Mouse (Mus musculus): ENCODE measurements around the gene Slit3. TPM values are rescaled to one million over a fixed set of nuclear protein-coding genes. Genes with fewer than 3 reads are reported as not detected.

Slit3 gene
- polyA plus RNA-seq, 1 experiment: 211 TPM

DNA sequence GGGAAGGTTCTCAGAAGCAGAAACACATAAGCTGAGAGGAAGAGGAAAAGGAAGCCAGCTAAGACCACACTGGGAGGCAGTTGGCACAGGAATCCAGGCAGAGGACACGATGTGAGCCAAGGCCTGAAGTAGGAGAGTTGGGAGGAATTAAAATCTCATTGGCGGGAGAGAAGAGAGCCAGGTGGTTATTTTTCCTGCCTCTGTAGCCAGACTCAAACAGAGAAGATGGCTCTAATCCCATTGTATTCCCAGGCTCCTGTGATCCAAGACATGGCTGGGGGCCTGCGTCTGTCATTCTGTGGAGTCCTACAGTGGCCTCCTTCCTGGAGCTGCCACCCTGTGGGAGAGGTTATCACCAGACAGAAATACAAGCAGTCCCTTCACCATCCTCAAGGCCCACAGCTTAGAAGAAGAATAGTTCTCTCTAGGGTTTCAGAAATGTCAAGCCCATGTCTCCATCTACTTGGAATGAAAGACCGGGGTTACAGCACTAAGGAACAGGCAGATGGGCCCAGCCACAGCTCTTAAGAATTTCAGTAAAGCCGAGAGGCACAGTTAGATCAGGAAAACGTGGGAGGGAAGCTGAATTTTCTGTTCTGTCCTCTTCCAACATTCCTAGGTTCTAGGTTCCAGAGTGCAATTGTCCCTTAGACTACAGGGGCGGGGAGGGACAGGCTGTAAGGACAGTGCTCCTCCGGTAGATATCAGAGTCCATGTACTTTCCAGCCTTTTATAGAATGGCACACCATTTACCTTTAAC is 183.4 kb downstream of the Slit3 start:
- Histone ChIP-seq H3K4me1 (ENCODE audit: control insufficient read depth, insufficient read depth, low read length) (peaks cover 4% of the 10 kb centered on the region; the same call in 1 of the 2 replicates), H3K4me3 (ENCODE audit: insufficient read depth, low read length) (no peak overlapping the region), H3K27ac (ENCODE audit: insufficient read depth, low read length) (no peak overlapping the region)
- no peak for TF ChIP-seq POLR2A (IDR thresholded peaks at IDR 0.05; ENCODE audit: low read depth, low read length)
- TF ChIP-seq CTCF (IDR thresholded peaks at IDR 0.05; ENCODE audit: borderline replicate concordance, insufficient read depth, low read length): no peak

DNA sequence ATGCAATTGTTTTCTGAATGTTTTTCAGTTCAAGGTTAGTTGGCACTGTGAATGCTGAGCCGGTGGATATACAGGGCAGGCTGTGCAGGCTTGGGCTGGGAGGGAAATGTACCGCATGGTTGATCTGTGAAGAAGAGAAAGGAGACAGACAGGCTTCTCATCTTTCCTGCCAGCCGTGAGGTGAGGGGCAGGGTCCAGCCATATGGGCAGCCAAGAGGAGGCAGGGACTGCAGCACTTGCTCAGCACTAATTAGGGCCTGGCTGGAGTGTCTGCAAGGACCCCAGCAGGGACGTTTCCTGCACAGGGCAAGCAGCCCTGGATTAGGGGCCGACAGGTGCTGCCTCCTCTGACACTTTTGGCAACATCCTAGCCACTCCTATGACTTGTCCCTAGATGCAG is 184.1 kb downstream of the Slit3 start:
- TF ChIP-seq POLR2A (IDR thresholded peaks at IDR 0.05; ENCODE audit: low read depth, low read length): no peak
- TF ChIP-seq CTCF (IDR thresholded peaks at IDR 0.05; ENCODE audit: borderline replicate concordance, insufficient read depth, low read length): no peak
- Histone ChIP-seq H3K27ac (ENCODE audit: insufficient read depth, low read length) (no peak overlapping the region), H3K4me3 (ENCODE audit: insufficient read depth, low read length) (no peak overlapping the region), H3K4me1 (ENCODE audit: control insufficient read depth, insufficient read depth, low read length) (no peaks in the 10 kb centered on the region; the same call in 1 of the 2 replicates)

DNA sequence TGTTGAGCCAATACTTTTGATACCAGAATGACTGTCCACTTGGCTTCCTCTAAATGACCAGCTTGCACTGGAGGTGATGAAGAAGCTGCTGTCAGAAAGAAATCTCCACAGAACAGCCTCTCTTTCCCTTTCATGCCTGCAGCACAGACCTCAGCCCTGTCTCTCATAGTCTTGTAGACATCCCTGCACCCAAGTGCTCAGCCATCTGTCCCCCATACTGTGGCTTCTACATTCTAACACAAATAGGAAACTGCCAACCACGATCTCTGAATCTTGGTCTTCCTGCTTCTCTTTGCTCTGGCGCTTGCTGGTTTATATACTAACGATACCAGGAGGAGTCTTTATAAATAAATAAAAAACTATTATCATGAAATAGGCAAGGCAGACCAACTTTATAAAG is 184.9 kb downstream of the Slit3 start:
- H3K27ac ChIP-seq (ENCODE audit: insufficient read depth, low read length): no peak overlapping the region
- no peaks in the 10 kb centered on the region; the same call in 1 of the 2 replicates for H3K4me1 ChIP-seq (ENCODE audit: control insufficient read depth, insufficient read depth, low read length)
- H3K4me3 ChIP-seq (ENCODE audit: insufficient read depth, low read length): no peak overlapping the region
- TF ChIP-seq POLR2A (IDR thresholded peaks at IDR 0.05; ENCODE audit: low read depth, low read length): no peak
- no peak for TF ChIP-seq CTCF (IDR thresholded peaks at IDR 0.05; ENCODE audit: borderline replicate concordance, insufficient read depth, low read length)

DNA sequence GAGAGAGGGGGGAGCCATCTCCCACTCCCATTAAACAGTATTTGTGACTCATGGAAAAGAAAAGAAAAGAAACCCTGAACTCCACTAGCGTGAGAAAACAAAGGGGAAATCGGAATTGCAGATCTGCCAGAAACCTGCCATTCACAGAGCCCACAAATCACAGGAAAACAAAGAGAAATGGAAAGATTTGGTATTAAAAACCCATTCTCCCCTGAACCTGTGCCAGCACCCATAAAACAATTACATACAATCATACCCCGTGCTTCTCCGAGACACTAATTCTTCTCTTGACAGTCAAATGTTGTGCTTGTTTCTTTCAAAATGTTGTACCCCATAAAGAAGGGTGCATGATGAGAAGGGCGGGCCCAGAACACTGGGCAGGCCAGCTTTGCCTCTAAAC is 185.9 kb downstream of the Slit3 start:
- Histone ChIP-seq H3K4me3 (ENCODE audit: insufficient read depth, low read length) (no peak overlapping the region), H3K27ac (ENCODE audit: insufficient read depth, low read length) (peak overlapping the region; percentile 14; the same call in 1 of the 2 replicates), H3K4me1 (ENCODE audit: control insufficient read depth, insufficient read depth, low read length) (no peaks in the 10 kb centered on the region; the same call in 1 of the 2 replicates)
- TF ChIP-seq POLR2A (IDR thresholded peaks at IDR 0.05; ENCODE audit: low read depth, low read length): no peak
- TF ChIP-seq CTCF (IDR thresholded peaks at IDR 0.05; ENCODE audit: borderline replicate concordance, insufficient read depth, low read length): no peak

DNA sequence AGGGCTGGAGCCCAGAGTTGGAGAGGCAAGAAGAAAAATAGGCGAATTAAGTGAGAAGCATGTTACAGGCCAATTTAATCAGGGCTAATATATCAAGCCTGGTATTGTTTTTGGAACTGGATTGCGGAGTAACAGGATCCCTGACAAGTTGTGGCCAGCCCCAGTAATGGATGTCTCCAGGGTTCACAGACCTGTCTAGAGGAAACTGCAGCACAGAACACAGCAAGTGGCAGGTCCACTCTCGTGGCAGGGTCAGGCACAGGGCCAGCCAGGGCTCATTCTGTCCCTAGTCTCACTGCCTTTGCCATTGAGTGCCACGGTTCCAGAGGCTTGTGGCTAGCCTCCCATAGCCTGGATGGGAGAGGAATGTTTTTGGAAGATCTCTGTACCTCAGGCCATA is 187.0 kb downstream of the Slit3 start:
- H3K4me3 ChIP-seq (ENCODE audit: insufficient read depth, low read length): no peak overlapping the region
- TF ChIP-seq CTCF (IDR thresholded peaks at IDR 0.05; ENCODE audit: borderline replicate concordance, insufficient read depth, low read length) (no peak), POLR2A (IDR thresholded peaks at IDR 0.05; ENCODE audit: low read depth, low read length) (no peak)
- no peak overlapping the region; the same call in 1 of the 2 replicates for H3K27ac ChIP-seq (ENCODE audit: insufficient read depth, low read length)
- H3K4me1 ChIP-seq (ENCODE audit: control insufficient read depth, insufficient read depth, low read length): no peaks in the 10 kb centered on the region; the same call in 1 of the 2 replicates

DNA sequence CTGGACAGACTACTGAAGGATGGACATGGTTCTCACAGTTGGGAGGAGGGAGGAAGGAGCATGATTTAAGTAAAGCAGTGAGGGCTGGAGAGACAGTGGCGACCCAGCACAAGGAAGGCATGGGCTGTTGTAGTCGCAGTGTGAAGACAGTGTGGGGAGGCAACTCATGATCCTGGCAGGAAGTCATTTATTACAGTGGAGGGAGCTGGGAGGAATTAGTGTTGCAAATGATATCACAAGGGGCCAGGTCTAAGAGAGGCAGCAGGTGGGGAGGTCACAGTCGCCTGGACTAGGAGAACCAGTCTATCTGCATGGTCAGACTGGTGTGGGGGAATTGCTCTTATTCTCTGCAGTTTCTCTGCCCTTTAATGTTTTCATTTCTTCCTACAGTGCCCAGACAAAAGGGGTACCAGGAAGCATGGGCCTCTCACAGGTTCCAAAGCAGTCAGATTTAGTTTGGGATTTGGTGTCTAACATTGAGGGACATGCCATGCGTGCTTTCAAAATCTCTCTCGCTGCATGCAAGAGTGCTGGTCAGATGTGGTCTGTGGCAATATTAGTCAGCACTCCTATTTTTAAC is 194.5 kb downstream of the Slit3 start:
- Histone ChIP-seq H3K4me1 (ENCODE audit: control insufficient read depth, insufficient read depth, low read length) (peaks cover 6% of the 10 kb centered on the region; the same call in 1 of the 2 replicates), H3K27ac (ENCODE audit: insufficient read depth, low read length) (no peak overlapping the region), H3K4me3 (ENCODE audit: insufficient read depth, low read length) (no peak overlapping the region)
- no peak for TF ChIP-seq POLR2A (IDR thresholded peaks at IDR 0.05; ENCODE audit: low read depth, low read length)
- no peak for TF ChIP-seq CTCF (IDR thresholded peaks at IDR 0.05; ENCODE audit: borderline replicate concordance, insufficient read depth, low read length)

DNA sequence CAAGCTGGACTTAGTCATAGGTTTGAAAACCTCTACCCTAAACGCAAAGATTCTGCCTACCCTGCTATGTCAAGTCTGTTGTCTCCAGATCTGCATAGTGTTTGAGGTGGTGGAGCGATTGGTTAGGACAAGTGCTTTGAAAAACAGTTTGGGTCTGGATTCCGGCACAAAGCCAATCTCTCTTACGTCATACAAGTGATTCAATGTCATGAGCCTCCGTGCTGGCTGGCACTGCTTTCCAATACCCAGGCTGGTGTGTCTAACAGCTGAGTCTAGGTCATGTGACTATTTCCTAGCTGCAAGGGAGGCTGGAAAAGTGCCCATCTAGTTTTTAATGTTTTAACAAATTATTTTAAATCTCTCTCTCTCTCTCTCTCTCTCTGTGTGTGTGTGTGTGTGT is 196.2 kb downstream of the Slit3 start:
- TF ChIP-seq CTCF (IDR thresholded peaks at IDR 0.05; ENCODE audit: borderline replicate concordance, insufficient read depth, low read length): no peak
- TF ChIP-seq POLR2A (IDR thresholded peaks at IDR 0.05; ENCODE audit: low read depth, low read length): no peak
- H3K27ac ChIP-seq (ENCODE audit: insufficient read depth, low read length): no peak overlapping the region
- H3K4me1 ChIP-seq (ENCODE audit: control insufficient read depth, insufficient read depth, low read length): peaks cover 6% of the 10 kb centered on the region; the same call in 1 of the 2 replicates
- H3K4me3 ChIP-seq (ENCODE audit: insufficient read depth, low read length): no peak overlapping the region

DNA sequence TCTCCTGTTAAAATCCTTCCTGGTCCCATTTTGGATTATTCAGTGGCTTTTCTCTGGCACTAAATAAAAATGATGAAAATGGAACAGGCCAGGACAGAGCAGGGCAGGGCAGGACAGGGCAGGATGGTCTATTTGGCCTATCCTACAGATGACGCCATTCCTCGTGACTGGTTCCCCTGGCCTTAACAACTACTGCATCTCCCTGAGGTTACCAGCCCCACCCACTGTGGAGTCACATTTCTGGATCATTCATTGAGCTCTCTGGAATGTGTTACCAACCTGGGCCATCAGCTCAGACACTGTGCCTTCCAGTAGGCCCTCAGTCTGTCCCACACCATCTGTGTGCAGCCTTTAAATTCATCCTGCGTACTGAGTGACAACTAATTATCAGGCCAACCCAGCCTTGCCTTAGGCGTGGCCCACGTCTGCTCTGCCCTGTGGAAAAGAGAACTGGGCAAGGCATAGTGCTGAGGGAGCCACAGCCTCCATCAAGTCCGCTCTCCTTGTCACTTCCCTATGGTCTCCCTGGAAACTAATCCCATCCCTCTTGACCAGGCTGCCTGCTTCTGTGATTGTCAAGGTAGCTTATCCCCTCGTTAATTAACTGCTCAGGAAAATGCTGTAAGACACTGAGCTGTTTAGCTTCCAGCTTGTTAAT is 196.9 kb downstream of the Slit3 start:
- Histone ChIP-seq H3K27ac (ENCODE audit: insufficient read depth, low read length) (no peak overlapping the region), H3K4me1 (ENCODE audit: control insufficient read depth, insufficient read depth, low read length) (peaks cover 6% of the 10 kb centered on the region; the same call in 1 of the 2 replicates), H3K4me3 (ENCODE audit: insufficient read depth, low read length) (no peak overlapping the region)
- TF ChIP-seq POLR2A (IDR thresholded peaks at IDR 0.05; ENCODE audit: low read depth, low read length): no peak
- no peak for TF ChIP-seq CTCF (IDR thresholded peaks at IDR 0.05; ENCODE audit: borderline replicate concordance, insufficient read depth, low read length)

DNA sequence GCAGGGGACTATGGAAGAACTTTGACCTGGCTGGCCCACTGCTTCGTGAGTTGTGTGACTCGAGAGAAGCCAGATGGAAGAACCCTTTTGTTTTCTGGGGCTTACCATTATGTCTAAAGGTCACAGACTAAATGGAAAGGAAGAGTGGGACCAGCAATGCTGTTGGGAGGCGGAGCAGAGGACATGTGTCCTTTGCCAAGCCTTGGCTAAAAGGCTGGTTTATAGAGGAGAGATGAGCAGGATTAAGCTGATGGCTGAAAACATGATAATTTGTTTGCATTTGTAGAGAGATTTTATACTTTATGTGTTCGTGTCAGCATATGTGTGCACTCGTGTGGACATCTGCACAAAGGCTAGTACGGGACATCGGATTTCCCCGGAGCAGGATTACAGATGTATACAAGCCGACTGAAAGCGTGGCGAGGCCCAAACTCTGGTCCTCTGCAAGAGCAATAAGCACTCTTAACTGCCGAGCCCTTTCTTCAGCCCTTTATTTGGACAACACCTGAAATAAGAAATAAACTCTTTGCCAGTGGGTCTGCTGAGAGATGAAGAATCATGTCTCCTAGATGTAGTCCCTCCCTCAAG is 197.5 kb downstream of the Slit3 start:
- no peak for TF ChIP-seq POLR2A (IDR thresholded peaks at IDR 0.05; ENCODE audit: low read depth, low read length)
- TF ChIP-seq CTCF (IDR thresholded peaks at IDR 0.05; ENCODE audit: borderline replicate concordance, insufficient read depth, low read length): no peak
- H3K4me1 ChIP-seq (ENCODE audit: control insufficient read depth, insufficient read depth, low read length): peaks cover 6% of the 10 kb centered on the region; the same call in 1 of the 2 replicates
- H3K4me3 ChIP-seq (ENCODE audit: insufficient read depth, low read length): no peak overlapping the region
- no peak overlapping the region for H3K27ac ChIP-seq (ENCODE audit: insufficient read depth, low read length)
